Comparison of ENCODE assay signal across 30 mouse cellular contexts in the genomic region with DNA sequence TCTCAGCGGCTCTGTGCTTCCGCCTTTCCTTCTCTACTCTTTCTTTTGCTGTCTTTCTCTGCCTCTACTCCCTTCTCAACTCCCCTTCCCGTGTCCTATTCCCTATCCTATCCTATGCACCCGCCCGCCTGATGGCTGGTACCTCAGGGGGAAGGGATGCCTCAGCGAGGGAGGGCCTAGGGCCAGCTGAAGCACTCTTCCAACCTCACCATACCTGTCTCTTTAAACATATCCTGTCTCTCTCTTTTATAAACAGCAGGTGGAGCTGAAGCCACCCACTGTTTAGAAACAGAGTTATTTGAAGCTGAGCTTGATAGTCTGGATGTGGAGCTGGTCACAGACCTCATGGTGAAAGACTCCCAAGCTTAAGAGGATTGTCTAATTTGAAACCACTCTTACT. TPM values are rescaled to one million over a fixed set of nuclear protein-coding genes. Genes with fewer than 3 reads are reported as not detected.
DNase-seq lines count a peak whose midpoint lies in the region; ATAC-seq and TF ChIP-seq lines count a peak whose summit lies in the region.
"Had no signal": no experiment of that assay in that cellular context is flagged by ENCODE, and none has a peak within 500 bp of the region (broad histone marks: within the 10 kb centered on the region; RNA-seq: fewer than 3 reads in every experiment).

No protein-coding gene starts in this region.

- WGBS in intestine, postnatal 0 days, result 100% methylated on average over 6 of the region's 6 CpGs
- WGBS in intestine, embryonic 15.5 days, result 91% methylated on average over 6 of the region's 6 CpGs

- H3K9me3 ChIP-seq in intestine, postnatal 0 days (ENCODE audit: control insufficient read depth), result 0 out of 2 replicates have a peak, but pooled peaks cover 3% of the 10 kb centered on the region
- no peaks in the 10 kb centered on the region for H3K9me3 ChIP-seq in intestine, embryonic 15.5 days
- H3K9me3 ChIP-seq in E14TG2a.4 (ENCODE audit: low read length), result peaks cover 21% of the 10 kb centered on the region
- H3K9me3 ChIP-seq: embryonic facial prominence, embryonic 15.5 days; heart, embryonic 13.5 days; liver, embryonic 15.5 days had no signal

- POLR2A ChIA-PET in Patski (lab: Charles Lee), result no interaction called here

- in situ Hi-C loops in Patski (cut with MboI; ENCODE audit: low pct_unique_long_range_greater_than_20kb), result no loop called here

- peaks cover 18% of the 10 kb centered on the region for H3K36me3 ChIP-seq in intestine, postnatal 0 days (ENCODE audit: control insufficient read depth, insufficient read depth)
- no peaks in the 10 kb centered on the region for H3K36me3 ChIP-seq in intestine, embryonic 15.5 days
- H3K36me3 ChIP-seq in E14TG2a.4 (ENCODE audit: insufficient read depth, low read length), result no peaks in the 10 kb centered on the region
- H3K36me3 ChIP-seq: embryonic facial prominence, embryonic 15.5 days; heart, embryonic 13.5 days; hindbrain, embryonic 12.5 days; liver, embryonic 15.5 days; midbrain, embryonic 10.5 days had no signal

- ATAC-seq in intestine, postnatal 0 days, result no peak
- no peak for ATAC-seq in intestine, embryonic 15.5 days
- peak; percentile 26 for ATAC-seq in Patski
- ATAC-seq in megakaryocyte-erythroid progenitor cell, adult 5-6 weeks (replicated peaks; ENCODE audit: low FRiP score, low TSS enrichment, poor library complexity, severe bottlenecking), result peak; percentile 87
- ATAC-seq: activated CD4-positive, CD25-positive, alpha-beta regulatory T cell, adult 4 months; forebrain, embryonic 16.5 days had no signal

- CTCF ChIA-PET in Patski (lab: Charles Lee), result interaction anchor here (0.6 to 1.8 kb wide), 3 partner anchors 8 to 160 kb away, joined by 3 to 7 read pairs (median 5); no protein-coding TSS in a partner anchor

- H3K4me3 ChIP-seq in intestine, postnatal 0 days (ENCODE audit: low read depth, low read length), result no peak overlapping the region
- H3K4me3 ChIP-seq in intestine, embryonic 15.5 days (replicated peaks), result no peak overlapping the region
- peak overlapping the region; percentile 73 for H3K4me3 ChIP-seq in E14TG2a.4 (replicated peaks; ENCODE audit: low read length)
- H3K4me3 ChIP-seq: embryonic facial prominence, embryonic 15.5 days; heart, embryonic 13.5 days; hindbrain, embryonic 12.5 days; liver, embryonic 15.5 days; midbrain, embryonic 10.5 days had no signal

- H3K27ac ChIP-seq in intestine, postnatal 0 days (ENCODE audit: low read depth, low read length), result no peak overlapping the region
- H3K27ac ChIP-seq in intestine, embryonic 15.5 days, result no peak overlapping the region
- H3K27ac ChIP-seq: embryonic facial prominence, embryonic 15.5 days; heart, embryonic 13.5 days; hindbrain, embryonic 12.5 days; kidney, postnatal 0 days; liver, embryonic 15.5 days; midbrain, embryonic 10.5 days had no signal

- H3K4me2 ChIP-seq in intestine, postnatal 0 days (replicated peaks; ENCODE audit: low read depth), result no peak overlapping the region
- H3K4me2 ChIP-seq in intestine, embryonic 15.5 days (replicated peaks), result no peak overlapping the region
- H3K4me2 ChIP-seq: embryonic facial prominence, embryonic 15.5 days; heart, embryonic 13.5 days; hindbrain, embryonic 12.5 days; liver, embryonic 15.5 days had no signal

- DNase-seq in Patski (ENCODE audit: low read depth, low spot score), result no peak
- DNase-seq in adrenal gland, adult (ENCODE audit: inconsistent age in 2 of 2, low spot score in 1 of 2), result no peak
- no peak for DNase-seq in cerebellum, postnatal 36 days
- DNase-seq: adrenal gland, postnatal 14 days; cerebellum, adult 8-10 months; gastrocnemius, postnatal 10 days; kidney, adult 2 months; lung, postnatal 4 days had no signal

- H3K4me1 ChIP-seq in intestine, postnatal 0 days (replicated peaks; ENCODE audit: control insufficient read depth, insufficient read depth, low read length), result no peaks in the 10 kb centered on the region
- no peaks in the 10 kb centered on the region for H3K4me1 ChIP-seq in intestine, embryonic 15.5 days (replicated peaks)
- no peaks in the 10 kb centered on the region for H3K4me1 ChIP-seq in E14TG2a.4 (replicated peaks; ENCODE audit: low read depth, low read length)
- H3K4me1 ChIP-seq: embryonic facial prominence, embryonic 15.5 days; heart, embryonic 13.5 days; hindbrain, embryonic 12.5 days; liver, embryonic 15.5 days; midbrain, embryonic 10.5 days had no signal

- no peak overlapping the region for H3K9ac ChIP-seq in intestine, postnatal 0 days (ENCODE audit: low read depth, low read length)
- no peak overlapping the region for H3K9ac ChIP-seq in intestine, embryonic 15.5 days
- H3K9ac ChIP-seq: embryonic facial prominence, embryonic 15.5 days; heart, embryonic 13.5 days; hindbrain, embryonic 12.5 days; liver, embryonic 15.5 days had no signal

- no peaks in the 10 kb centered on the region for H3K27me3 ChIP-seq in intestine, postnatal 0 days (replicated peaks; ENCODE audit: control insufficient read depth, insufficient read depth, low read length)
- no peaks in the 10 kb centered on the region for H3K27me3 ChIP-seq in intestine, embryonic 15.5 days (replicated peaks)
- H3K27me3 ChIP-seq in E14TG2a.4 (ENCODE audit: insufficient read depth, low read length), result no peaks in the 10 kb centered on the region
- peaks cover 7% of the 10 kb centered on the region for H3K27me3 ChIP-seq in Patski
- H3K27me3 ChIP-seq: embryonic facial prominence, embryonic 15.5 days; heart, embryonic 13.5 days; hindbrain, embryonic 12.5 days; liver, embryonic 15.5 days had no signal

- peak; percentile 33 for TF ChIP-seq CTCF in intestine, postnatal 0 days (IDR thresholded peaks at IDR 0.05; ENCODE audit: low read depth)
- TF ChIP-seq CTCF in E14TG2a.4 (conservative IDR thresholded peaks at IDR 0.05; ENCODE audit: low read length), result no peak; the same call in 1 of the 2 replicates
- peak; percentile 45 for TF ChIP-seq CTCF in Patski (IDR thresholded peaks at IDR 0.05)

RNA-seq across cellular contexts. Expression of a gene that starts 6.4 kb away (rescaled TPM):
- polyA plus RNA-seq in intestine, postnatal 0 days (2015; fragmentation: Nextera tagmentation; extraction: Ambion mirVana), result 8.4 and 10.6 TPM in 2 replicates
- 3.3 and 5.3 TPM in 2 replicates for polyA plus RNA-seq in intestine, embryonic 15.5 days (2015; fragmentation: Nextera tagmentation; extraction: Ambion mirVana)
- not detected for polyA plus RNA-seq in Patski (2021)
- 0.72 TPM in 1 of 2 replicates, not detected in the other for total RNA-seq in megakaryocyte-erythroid progenitor cell, adult 5-6 weeks (2014; fragmentation: Nextera tagmentation)
- total RNA-seq in megakaryocyte-erythroid progenitor cell, adult 5-6 weeks (2017), result not detected in 2 replicates
- total RNA-seq: gastrocnemius, postnatal 10 days; granulocyte monocyte progenitor cell, adult 5-6 weeks; heart, postnatal 25 days; neutrophil, adult 5-6 weeks had no signal
- polyA plus RNA-seq: activated CD4-positive, CD25-positive, alpha-beta regulatory T cell, adult 4 months; forebrain, embryonic 16.5 days; heart, embryonic 13.5 days; hindbrain, embryonic 12.5 days; limb, embryonic 11.5 days; midbrain, embryonic 10.5 days; midbrain, postnatal 0 days had no signal

RNA-seq across cellular contexts. Expression of a gene that starts 39.0 kb away (rescaled TPM):
- polyA plus RNA-seq in intestine, postnatal 0 days (2015; fragmentation: Nextera tagmentation; extraction: Ambion mirVana), result 0.52 and 0.64 TPM in 2 replicates
- 0.33 and 0.44 TPM in 2 replicates for polyA plus RNA-seq in intestine, embryonic 15.5 days (2015; fragmentation: Nextera tagmentation; extraction: Ambion mirVana)
- polyA plus RNA-seq in Patski (2021), result not detected
- 0.40 TPM in 1 of 2 replicates, not detected in the other for total RNA-seq in megakaryocyte-erythroid progenitor cell, adult 5-6 weeks (2014; fragmentation: Nextera tagmentation)
- total RNA-seq in megakaryocyte-erythroid progenitor cell, adult 5-6 weeks (2017), result not detected in 2 replicates
- total RNA-seq: common myeloid progenitor, adult 5-6 weeks; granulocyte monocyte progenitor cell, adult 5-6 weeks; heart, postnatal 25 days; midbrain, postnatal 0 days; neutrophil, adult 5-6 weeks had no signal
- polyA plus RNA-seq: activated CD4-positive, CD25-positive, alpha-beta regulatory T cell, adult 4 months; embryonic facial prominence, embryonic 15.5 days; lung, embryonic 16.5 days; midbrain, postnatal 0 days had no signal

RNA-seq across cellular contexts. Expression of a gene that starts 53.5 kb away (rescaled TPM):
- 46.0 and 46.3 TPM in 2 replicates for polyA plus RNA-seq in intestine, postnatal 0 days (2015; fragmentation: Nextera tagmentation; extraction: Ambion mirVana)
- polyA plus RNA-seq in intestine, embryonic 15.5 days (2015; fragmentation: Nextera tagmentation; extraction: Ambion mirVana), result 91.6 and 106 TPM in 2 replicates
- polyA plus RNA-seq in Patski (2021), result 24.8 TPM
- total RNA-seq in megakaryocyte-erythroid progenitor cell, adult 5-6 weeks (2014; fragmentation: Nextera tagmentation), result 61.2 and 68.9 TPM in 2 replicates
- total RNA-seq in megakaryocyte-erythroid progenitor cell, adult 5-6 weeks (2017), result 52.4 and 72.4 TPM in 2 replicates

RNA-seq across cellular contexts. Expression of a gene that starts 53.6 kb away (rescaled TPM):
- 2.0 and 2.4 TPM in 2 replicates for polyA plus RNA-seq in intestine, postnatal 0 days (2015; fragmentation: Nextera tagmentation; extraction: Ambion mirVana)
- 4.8 and 5.7 TPM in 2 replicates for polyA plus RNA-seq in intestine, embryonic 15.5 days (2015; fragmentation: Nextera tagmentation; extraction: Ambion mirVana)
- 9.5 TPM for polyA plus RNA-seq in Patski (2021)
- total RNA-seq in megakaryocyte-erythroid progenitor cell, adult 5-6 weeks (2014; fragmentation: Nextera tagmentation), result 10.4 and 10.8 TPM in 2 replicates
- total RNA-seq in megakaryocyte-erythroid progenitor cell, adult 5-6 weeks (2017), result 7.3 and 11.8 TPM in 2 replicates

RNA-seq across cellular contexts. Expression of a gene that starts 59.4 kb away (rescaled TPM):
- polyA plus RNA-seq in intestine, postnatal 0 days (2015; fragmentation: Nextera tagmentation; extraction: Ambion mirVana), result not detected in 2 replicates
- polyA plus RNA-seq in intestine, embryonic 15.5 days (2015; fragmentation: Nextera tagmentation; extraction: Ambion mirVana), result 0.23 TPM in 1 of 2 replicates, not detected in the other
- polyA plus RNA-seq in Patski (2021), result not detected
- total RNA-seq in megakaryocyte-erythroid progenitor cell, adult 5-6 weeks (2014; fragmentation: Nextera tagmentation), result 1.7 TPM in 1 of 2 replicates, not detected in the other
- total RNA-seq in megakaryocyte-erythroid progenitor cell, adult 5-6 weeks (2017), result not detected in 2 replicates
- total RNA-seq: common myeloid progenitor, adult 5-6 weeks; gastrocnemius, postnatal 10 days; granulocyte monocyte progenitor cell, adult 5-6 weeks; heart, postnatal 25 days; left cerebral cortex, postnatal 10 days; midbrain, postnatal 0 days; neutrophil, adult 5-6 weeks had no signal
- polyA plus RNA-seq: activated CD4-positive, CD25-positive, alpha-beta regulatory T cell, adult 4 months; embryonic facial prominence, embryonic 15.5 days; forebrain, embryonic 16.5 days; heart, embryonic 13.5 days; hindbrain, embryonic 12.5 days; large intestine, adult 2 months; limb, embryonic 11.5 days; lung, embryonic 16.5 days; midbrain, embryonic 10.5 days; midbrain, postnatal 0 days; thymus, postnatal 0 days had no signal

Comparison
In these comparisons a context has a peak if more than half of its experiments do, and no peak if none do; other contexts are left out.
1. ATAC-seq: peak in Patski (single experiment) and megakaryocyte-erythroid progenitor cell, adult 5-6 weeks (single experiment); none in intestine, postnatal 0 days (single experiment) and intestine, embryonic 15.5 days (single experiment).